Mouse (Mus musculus): Measurements from ENCODE around the gene Cxadr.

- TF ChIP-seq CTCF (IDR thresholded peaks at IDR 0.05; ENCODE audit: control insufficient read depth, insufficient read depth, low read length) = no peak
- no peak for TF ChIP-seq POLR2A (IDR thresholded peaks at IDR 0.05; ENCODE audit: borderline replicate concordance, control insufficient read depth, low read depth, low read length)
These were observed 41.0 kb upstream of the Cxadr start for GRCm38 (mm10) chr16:78260070-78260879.
